In the genomic region with DNA sequence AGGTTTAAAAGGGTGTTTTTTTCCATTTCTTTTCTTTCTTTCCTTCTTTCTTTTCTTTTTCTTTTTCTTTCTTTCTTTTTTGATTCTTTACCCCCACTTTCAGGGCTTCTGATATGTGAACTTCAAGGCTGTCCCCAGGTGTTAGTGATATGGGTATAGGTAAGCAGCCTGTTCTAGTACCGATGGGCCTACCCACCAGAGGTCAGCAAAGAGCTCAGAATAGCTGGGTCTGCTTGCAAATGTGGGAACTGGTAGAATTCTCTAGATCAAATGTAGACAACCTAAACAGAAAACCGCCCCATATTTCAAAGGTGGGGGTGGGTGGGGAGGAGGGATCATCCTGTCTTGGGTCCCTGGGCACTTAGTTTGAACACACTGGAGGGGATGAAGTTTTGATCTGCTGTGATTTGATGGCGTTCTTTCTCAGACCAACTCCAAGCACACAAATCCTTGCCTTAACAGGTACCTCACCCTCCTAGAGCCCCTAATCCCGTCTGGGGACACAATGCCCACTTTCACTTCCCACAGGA, we compare ENCODE assay signal across 8 mouse cellular contexts. TPM values are rescaled to one million over a fixed set of nuclear protein-coding genes. Genes with fewer than 3 reads are reported as not detected.
A peak's percentile ranks its signal among the peaks of the same experiment; 100 is the strongest.
DNase-seq lines count a peak whose midpoint lies in the region; ATAC-seq and TF ChIP-seq lines count a peak whose summit lies in the region.

No protein-coding gene starts in this region.

- H3K27me3 ChIP-seq in embryonic facial prominence, embryonic 11.5 days (ENCODE audit: control insufficient read depth, insufficient read depth, low read length) = no peaks in the 10 kb centered on the region
- 0 out of 2 replicates have a peak, but pooled peaks cover 3% of the 10 kb centered on the region for H3K27me3 ChIP-seq in heart, embryonic 12.5 days (replicated peaks)
- H3K27me3 ChIP-seq in liver, adult 2 months (ENCODE audit: control insufficient read depth, insufficient read depth, low read length) = no peaks in the 10 kb centered on the region

- no peak overlapping the region for H3K9ac ChIP-seq in embryonic facial prominence, embryonic 11.5 days (replicated peaks; ENCODE audit: low read length)
- H3K9ac ChIP-seq in heart, embryonic 12.5 days = no peak overlapping the region
- no peak overlapping the region for H3K9ac ChIP-seq in liver, adult 2 months (ENCODE audit: low read depth, low read length)

- H3K4me3 ChIP-seq in embryonic facial prominence, embryonic 11.5 days (ENCODE audit: low read depth, low read length) = no peak overlapping the region
- no peak overlapping the region for H3K4me3 ChIP-seq in heart, embryonic 12.5 days
- no peak overlapping the region for H3K4me3 ChIP-seq in liver, adult 2 months (ENCODE audit: insufficient read depth, low read depth, low read length)

- no peaks in the 10 kb centered on the region for H3K79me2 ChIP-seq in liver, adult 2 months (ENCODE audit: control insufficient read depth, insufficient read depth, low read length)

- no peaks in the 10 kb centered on the region for H3K4me1 ChIP-seq in embryonic facial prominence, embryonic 11.5 days (ENCODE audit: control insufficient read depth, insufficient read depth, low read length)
- H3K4me1 ChIP-seq in heart, embryonic 12.5 days (replicated peaks) = peaks cover 3% of the 10 kb centered on the region; the same call in 1 of the 2 replicates
- H3K4me1 ChIP-seq in liver, adult 2 months (ENCODE audit: control insufficient read depth, insufficient read depth, low read length) = no peaks in the 10 kb centered on the region

- 43% methylated on average over 4 of the region's 4 CpGs for WGBS in embryonic facial prominence, embryonic 11.5 days
- 34% methylated on average over 4 of the region's 4 CpGs for WGBS in heart, embryonic 12.5 days
- WGBS in liver, adult 2 months = 26% methylated on average over 4 of the region's 4 CpGs

- H3K36me3 ChIP-seq in embryonic facial prominence, embryonic 11.5 days (replicated peaks; ENCODE audit: control insufficient read depth, insufficient read depth, low read depth, low read length) = no peaks in the 10 kb centered on the region
- no peaks in the 10 kb centered on the region for H3K36me3 ChIP-seq in heart, embryonic 12.5 days
- no peaks in the 10 kb centered on the region for H3K36me3 ChIP-seq in liver, adult 2 months (ENCODE audit: control insufficient read depth, insufficient read depth, low read length)

- DNase-seq in B cell, adult 2 months = peak; percentile 86 to 89
- DNase-seq in adrenal gland, adult 8-10 months = peak; percentile 52
- DNase-seq in embryonic facial prominence, embryonic 11.5 days (ENCODE audit: low spot score) = peak; percentile 82
- DNase-seq in kidney, postnatal 10 days = peak; percentile 90
- peak; percentile 64 for DNase-seq in liver, adult 2 months (ENCODE audit: extremely low read depth, low read depth, low spot score)
- peak; percentile 50 to 73 for DNase-seq in spleen, postnatal 14 days (ENCODE audit: low spot score in 2 of 2)

- ATAC-seq in embryonic facial prominence, embryonic 11.5 days (replicated peaks; ENCODE audit: insufficient number of reproducible peaks, low FRiP score, low TSS enrichment, low read depth) = peak; percentile 70
- ATAC-seq in heart, embryonic 12.5 days (ENCODE audit: insufficient number of reproducible peaks, low FRiP score) = peak; percentile 76
- ATAC-seq in monocyte, adult 5-6 weeks (replicated peaks; ENCODE audit: insufficient number of reproducible peaks, low FRiP score, low TSS enrichment, poor library complexity, severe bottlenecking) = 0 out of 2 replicates have a peak, but pooled peaks have one; percentile 51

- no peaks in the 10 kb centered on the region for H3K9me3 ChIP-seq in embryonic facial prominence, embryonic 11.5 days (replicated peaks; ENCODE audit: control insufficient read depth, low read length)
- no peaks in the 10 kb centered on the region for H3K9me3 ChIP-seq in heart, embryonic 12.5 days (replicated peaks)

- TF ChIP-seq CTCF in liver, adult 2 months (IDR thresholded peaks at IDR 0.05; ENCODE audit: low read depth, low read length) = peak; percentile 70

- no peak for TF ChIP-seq POLR2A in liver, adult 2 months (IDR thresholded peaks at IDR 0.05; ENCODE audit: extremely low read depth, insufficient read depth, low read length)

- H3K27ac ChIP-seq in embryonic facial prominence, embryonic 11.5 days (replicated peaks; ENCODE audit: low read depth, low read length) = no peak overlapping the region
- no peak overlapping the region for H3K27ac ChIP-seq in heart, embryonic 12.5 days (ENCODE audit: poor library complexity, severe bottlenecking)
- H3K27ac ChIP-seq in liver, adult 2 months (replicated peaks; ENCODE audit: insufficient read depth, low read depth, low read length) = no peak overlapping the region

- H3K4me2 ChIP-seq in embryonic facial prominence, embryonic 11.5 days (ENCODE audit: low read depth, low read length) = no peak overlapping the region
- H3K4me2 ChIP-seq in heart, embryonic 12.5 days = no peak overlapping the region

RNA-seq across cellular contexts. Expression of a gene that starts 28.1 kb away (rescaled TPM):
- 1,000 to 10,000 TPM; 2,052 to 2,625 (median 2,313) TPM for total RNA-seq in adrenal gland, adult 8-10 months (2022)
- 1,377 and 1,397 TPM in 2 replicates for polyA plus RNA-seq in embryonic facial prominence, embryonic 11.5 days (2014; fragmentation: Nextera tagmentation; extraction: Ambion mirVana)
- 1,446 and 1,448 TPM in 2 replicates for polyA plus RNA-seq in heart, embryonic 12.5 days (2016; fragmentation: Nextera tagmentation; extraction: Ambion mirVana)
- 201 and 240 TPM in 2 replicates for total RNA-seq in liver, adult 2 months (2014; rRNA removed)
- 412 and 417 TPM in 2 replicates for polyA plus RNA-seq in liver, adult 2 months (2012; rRNA removed)
- 224 to 349 TPM (median 269 TPM) in 3 replicates for total RNA-seq in monocyte, adult 5-6 weeks (2017)

RNA-seq across cellular contexts. Expression of a gene that starts 34.3 kb away (rescaled TPM):
- 1 to 10 TPM; 1.6 to 2.7 (median 2.3) TPM for total RNA-seq in adrenal gland, adult 8-10 months (2022)
- 17.5 and 23.1 TPM in 2 replicates for polyA plus RNA-seq in embryonic facial prominence, embryonic 11.5 days (2014; fragmentation: Nextera tagmentation; extraction: Ambion mirVana)
- 8.9 and 9.8 TPM in 2 replicates for polyA plus RNA-seq in heart, embryonic 12.5 days (2016; fragmentation: Nextera tagmentation; extraction: Ambion mirVana)
- total RNA-seq in liver, adult 2 months (2014; rRNA removed) = not detected in 2 replicates
- 0.10 and 0.31 TPM in 2 replicates for polyA plus RNA-seq in liver, adult 2 months (2012; rRNA removed)
- total RNA-seq in monocyte, adult 5-6 weeks (2017) = 8.0 to 16.0 TPM (median 12.4 TPM) in 3 replicates
